Mouse (Mus musculus) kidney, adult 10 weeks (tissue): ENCODE measurements around the gene Tat. TPM values are rescaled to one million over a fixed set of nuclear protein-coding genes. Genes with fewer than 3 reads are reported as not detected.

Experiments used
- polyA plus RNA-seq: library from polyadenylated mRNA; stranded (reverse); fragments of 350-450 nt; fragmentation: Illumina TruSeq; extraction: RNeasy Lipid Tissue Mini Kit (QIAGEN cat#74804); gene quantifications from one replicate; pipeline ENCODE4 v1.2.3, GENCODE M21; 2014; ENCODE audit warnings: low read depth, low replicate concordance

Gene Tat
- not detected for polyA plus RNA-seq

GRCm38 (mm10) chr8:109990224-109990623 is at the start of gene Tat:
Gene Tat, plus strand, starts transcription at chr8:109990437.

DNA sequence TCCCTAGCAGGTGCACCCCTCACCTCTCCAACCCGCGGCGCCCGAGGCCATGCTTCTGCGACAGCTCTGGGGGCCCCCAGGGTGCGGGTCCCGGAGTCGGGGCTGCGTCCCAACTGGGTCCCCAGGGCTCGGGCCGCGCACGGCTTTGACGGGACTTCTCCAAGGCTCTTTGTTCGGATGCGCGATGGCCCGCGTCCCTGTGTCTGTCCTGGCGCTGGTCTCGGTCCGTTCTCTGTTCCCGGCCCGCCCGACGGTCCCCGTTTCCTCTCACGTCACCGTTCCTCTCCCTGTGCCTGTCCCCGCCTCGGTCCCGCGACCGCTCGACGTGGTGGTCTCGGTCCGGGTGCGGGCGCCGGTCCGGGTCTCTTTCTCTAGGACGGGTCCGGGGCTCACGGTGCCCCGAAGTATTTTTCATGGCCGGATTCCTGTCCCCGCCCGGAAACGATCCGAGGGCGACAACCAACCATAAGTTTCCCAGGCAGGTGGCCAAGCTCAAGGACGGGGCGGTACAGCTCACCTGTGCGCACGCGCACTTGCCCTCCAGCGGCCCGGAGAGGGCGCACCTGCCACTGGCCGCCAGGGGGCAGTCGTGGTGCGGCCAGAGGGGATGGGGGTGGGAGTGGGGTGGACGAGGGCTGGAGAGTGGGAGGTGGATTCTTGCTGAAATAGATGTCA is 28.4 kb upstream of the Tat start, which contains the start of gene Marveld3:
Gene Marveld3 (minus strand): TSS at position 511 of the 675 bp plus-strand sequence.

GRCm38 (mm10) chr8:110039659-110040058 is 49.4 kb downstream of the Tat start, which contains the start of gene Chst4:
Gene Chst4, minus strand, starts transcription at chr8:110039740.

Other genes with a start within 250 kb of the Tat start
- gene Ap1g1, start 211.9 kb upstream of the Tat start, polyA plus RNA-seq, result 277 TPM
- 6.5 TPM for gene Phlpp2, start 121.9 kb upstream of the Tat start, polyA plus RNA-seq
- gene Marveld3, start 28.2 kb upstream of the Tat start, polyA plus RNA-seq, result 18.3 TPM
- not detected for gene Chst4, start 49.3 kb downstream of the Tat start, polyA plus RNA-seq
- 10.9 TPM for gene Zfp612, start 89.3 kb downstream of the Tat start, polyA plus RNA-seq
- not detected for gene Gm21964, start 110.8 kb downstream of the Tat start, polyA plus RNA-seq
- not detected for gene Gm17720, start 112.3 kb downstream of the Tat start, polyA plus RNA-seq
- not detected for gene Calb2, start 177.8 kb downstream of the Tat start, polyA plus RNA-seq
- gene Cmtr2, start 225.2 kb downstream of the Tat start, polyA plus RNA-seq, result 8.1 TPM